Mouse (Mus musculus): Measurements from ENCODE around the gene Pnpo. TPM values are rescaled to one million over a fixed set of nuclear protein-coding genes. Genes with fewer than 3 reads are reported as not detected.
A peak's percentile ranks its signal among the peaks of the same experiment; 100 is the strongest.

Gene Pnpo
- polyA plus RNA-seq (2015; fragmentation: Nextera tagmentation; extraction: Ambion mirVana), result 38.0 TPM in 2 replicates

GRCm38 (mm10) chr11:96943746-96944304, at the start of gene Pnpo:
Pnpo (minus strand) TSS chr11:96943986.
- Histone ChIP-seq H3K4me2 (replicated peaks; ENCODE audit: low read depth, low read length) (peak within 1 kb of the TSS; percentile 78), H3K36me3 (ENCODE audit: insufficient read depth, low read length) (no peaks in the 10 kb centered on the region), H3K9me3 (ENCODE audit: low read length) (no peaks in the 10 kb centered on the region), H3K9ac (replicated peaks; ENCODE audit: low read length) (peak within 1 kb of the TSS; percentile 66), H3K4me1 (ENCODE audit: insufficient read depth, low read length) (peaks cover 9% of the 10 kb centered on the region), H3K4me3 (ENCODE audit: low read length) (peak within 1 kb of the TSS; percentile 57), H3K27me3 (ENCODE audit: insufficient read depth, low read length) (no peaks in the 10 kb centered on the region), H3K27ac (ENCODE audit: low read length) (peak within 1 kb of the TSS; percentile 41; the same call in 1 of the 2 replicates)
- WGBS, result under 1% methylated on average over 29 of the region's 29 CpGs
- peak; percentile 97 for ATAC-seq (ENCODE audit: low FRiP score, low TSS enrichment)

DNA sequence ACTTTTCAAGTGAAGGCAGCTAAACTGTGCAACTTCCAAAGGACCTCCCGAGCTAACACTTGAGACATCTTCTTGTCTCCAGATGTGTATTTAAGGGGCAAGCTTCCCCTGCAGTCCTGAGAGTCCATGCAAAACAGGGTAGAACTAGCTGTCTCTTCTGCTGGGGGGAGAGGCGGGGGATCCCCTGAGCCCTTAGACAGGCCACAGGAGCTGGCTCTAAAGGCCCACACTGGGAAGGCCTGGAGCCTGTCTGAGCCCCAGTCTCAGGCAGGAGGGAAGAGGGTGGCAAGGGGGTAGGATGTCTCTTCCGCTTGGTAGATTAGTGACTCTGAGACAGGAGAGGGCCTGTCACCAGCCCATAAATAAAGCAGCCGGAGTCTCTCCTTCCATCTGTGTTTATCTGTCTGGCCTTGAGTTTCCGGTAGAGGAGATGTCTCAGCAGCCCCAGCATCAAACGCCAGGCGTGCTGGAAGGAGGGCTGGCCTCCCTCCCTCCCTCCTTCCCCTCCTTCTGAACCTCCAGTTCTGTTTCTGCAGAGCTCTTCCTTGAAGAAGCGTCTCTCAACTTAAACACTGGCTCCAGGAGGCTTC, 49.0 kb upstream of the Pnpo start:
- Histone ChIP-seq H3K4me3 (ENCODE audit: low read length) (no peak overlapping the region), H3K36me3 (ENCODE audit: insufficient read depth, low read length) (no peaks in the 10 kb centered on the region), H3K9me3 (ENCODE audit: low read length) (no peaks in the 10 kb centered on the region), H3K27ac (ENCODE audit: low read length) (peak overlapping the region; percentile 70), H3K27me3 (ENCODE audit: insufficient read depth, low read length) (peaks cover 7% of the 10 kb centered on the region; the same call in 1 of the 2 replicates), H3K9ac (replicated peaks; ENCODE audit: low read length) (peak overlapping the region; percentile 32; the same call in 1 of the 2 replicates), H3K4me2 (replicated peaks; ENCODE audit: low read depth, low read length) (0 out of 2 replicates have a peak overlapping the region, but pooled peaks have one; percentile 4), H3K4me1 (ENCODE audit: insufficient read depth, low read length) (peaks cover 47% of the 10 kb centered on the region)
- WGBS, result 19% methylated on average over 8 of the region's 8 CpGs
- ATAC-seq (ENCODE audit: low FRiP score, low TSS enrichment), result peak; percentile 64

DNA sequence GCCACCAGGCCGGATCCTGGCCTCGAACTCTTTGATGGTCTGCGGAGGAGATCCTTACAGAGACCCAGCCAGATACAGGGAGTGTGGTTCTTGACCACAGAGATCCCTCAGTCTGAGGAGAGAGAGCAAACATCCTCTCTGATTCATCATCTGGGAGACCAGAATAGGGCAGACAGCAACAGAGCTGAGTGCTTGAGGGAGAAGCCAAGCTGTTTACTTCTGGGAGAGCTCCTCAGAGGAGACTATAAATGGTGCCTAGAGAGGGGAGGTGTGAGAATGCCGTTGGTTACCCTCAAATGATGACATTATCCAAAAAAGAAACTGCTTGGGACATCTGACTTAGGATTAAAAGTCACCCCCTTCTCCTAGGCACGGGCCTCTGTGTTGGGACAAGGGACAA, 47.7 kb upstream of the Pnpo start:
- Histone ChIP-seq H3K27me3 (ENCODE audit: insufficient read depth, low read length) (peaks cover 8% of the 10 kb centered on the region; the same call in 1 of the 2 replicates), H3K4me3 (ENCODE audit: low read length) (no peak overlapping the region), H3K9me3 (ENCODE audit: low read length) (no peaks in the 10 kb centered on the region), H3K9ac (replicated peaks; ENCODE audit: low read length) (no peak overlapping the region), H3K4me1 (ENCODE audit: insufficient read depth, low read length) (peaks cover 50% of the 10 kb centered on the region), H3K4me2 (replicated peaks; ENCODE audit: low read depth, low read length) (no peak overlapping the region), H3K36me3 (ENCODE audit: insufficient read depth, low read length) (no peaks in the 10 kb centered on the region), H3K27ac (ENCODE audit: low read length) (no peak overlapping the region)
- WGBS, result 73% methylated on average over 5 of the region's 5 CpGs
- no peak for ATAC-seq (ENCODE audit: low FRiP score, low TSS enrichment)

DNA sequence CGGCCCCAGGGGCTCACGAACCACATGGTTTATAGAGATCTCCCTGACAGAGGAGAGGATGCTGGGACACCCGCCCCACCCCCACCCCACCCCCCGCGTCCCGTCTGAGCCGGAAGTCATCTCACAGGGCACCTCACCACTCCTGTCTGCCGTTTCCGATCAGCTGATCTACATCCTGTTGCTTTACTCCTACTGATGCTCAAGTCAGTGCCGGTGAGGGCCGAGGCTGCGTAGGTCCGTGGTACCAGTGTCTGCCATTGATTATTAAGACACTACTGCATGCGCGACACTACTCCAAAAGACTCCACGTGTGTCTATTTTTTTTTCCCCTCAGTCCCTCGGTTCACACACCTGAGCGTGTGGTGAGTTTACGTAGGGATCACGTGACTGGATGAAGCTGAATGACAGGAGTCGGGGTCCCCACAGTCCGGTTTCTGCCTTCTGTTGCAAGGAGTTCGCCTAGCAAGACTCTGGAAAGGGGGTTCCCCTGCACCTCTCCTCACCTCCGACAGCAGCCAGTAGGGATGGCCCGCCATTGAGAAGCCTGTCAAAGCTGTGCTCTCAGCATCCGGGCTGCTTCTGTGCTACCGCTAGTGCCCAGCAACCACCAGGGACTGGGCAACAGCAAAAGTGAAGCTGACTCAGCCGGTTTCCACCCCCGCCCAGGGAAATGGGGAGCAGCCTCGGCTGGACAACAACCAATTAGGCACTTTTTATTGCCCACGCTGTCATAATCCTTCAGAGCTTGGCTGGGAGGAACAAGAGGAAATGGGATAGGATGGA, 44.3 kb upstream of the Pnpo start:
- Histone ChIP-seq H3K9ac (replicated peaks; ENCODE audit: low read length) (no peak overlapping the region; the same call in 1 of the 2 replicates), H3K4me2 (replicated peaks; ENCODE audit: low read depth, low read length) (peak overlapping the region; percentile 55), H3K4me3 (ENCODE audit: low read length) (peak overlapping the region; percentile 23), H3K27ac (ENCODE audit: low read length) (no peak overlapping the region), H3K36me3 (ENCODE audit: insufficient read depth, low read length) (no peaks in the 10 kb centered on the region), H3K27me3 (ENCODE audit: insufficient read depth, low read length) (0 out of 2 replicates have a peak, but pooled peaks cover 5% of the 10 kb centered on the region), H3K4me1 (ENCODE audit: insufficient read depth, low read length) (peaks cover 41% of the 10 kb centered on the region), H3K9me3 (ENCODE audit: low read length) (no peaks in the 10 kb centered on the region)
- ATAC-seq (ENCODE audit: low FRiP score, low TSS enrichment), result peak; percentile 46; the same call in 1 of the 2 replicates
- 5% methylated on average over 31 of the region's 31 CpGs for WGBS

- 12% methylated on average over 3 of the region's 3 CpGs for whole genome bisulfite sequencing
- 0 out of 2 replicates have a peak, but pooled peaks cover 5% of the 10 kb centered on the region for H3K27me3 ChIP-seq (ENCODE audit: insufficient read depth, low read length)
- ATAC-seq (ENCODE audit: low FRiP score, low TSS enrichment), result no peak
- no peaks in the 10 kb centered on the region for H3K9me3 ChIP-seq (ENCODE audit: low read length)
- H3K27ac ChIP-seq (ENCODE audit: low read length), result no peak overlapping the region
- H3K4me3 ChIP-seq (ENCODE audit: low read length), result no peak overlapping the region
- H3K4me1 ChIP-seq (ENCODE audit: insufficient read depth, low read length), result peaks cover 30% of the 10 kb centered on the region
- no peak overlapping the region for H3K9ac ChIP-seq (replicated peaks; ENCODE audit: low read length)
- H3K4me2 ChIP-seq (replicated peaks; ENCODE audit: low read depth, low read length), result no peak overlapping the region
- H3K36me3 ChIP-seq (ENCODE audit: insufficient read depth, low read length), result no peaks in the 10 kb centered on the region
Measured at GRCm38 (mm10) chr11:96986463-96986862, 42.7 kb upstream of the Pnpo start.

GRCm38 (mm10) chr11:96984903-96985302, 41.1 kb upstream of the Pnpo start:
- H3K4me1 ChIP-seq (ENCODE audit: insufficient read depth, low read length), result peaks cover 30% of the 10 kb centered on the region
- H3K4me2 ChIP-seq (replicated peaks; ENCODE audit: low read depth, low read length), result no peak overlapping the region
- H3K27ac ChIP-seq (ENCODE audit: low read length), result no peak overlapping the region
- ATAC-seq (ENCODE audit: low FRiP score, low TSS enrichment), result no peak
- H3K27me3 ChIP-seq (ENCODE audit: insufficient read depth, low read length), result 0 out of 2 replicates have a peak, but pooled peaks cover 5% of the 10 kb centered on the region
- WGBS, result 40% methylated on average over 4 of the region's 4 CpGs
- no peaks in the 10 kb centered on the region for H3K9me3 ChIP-seq (ENCODE audit: low read length)
- no peak overlapping the region for H3K4me3 ChIP-seq (ENCODE audit: low read length)
- no peaks in the 10 kb centered on the region for H3K36me3 ChIP-seq (ENCODE audit: insufficient read depth, low read length)
- H3K9ac ChIP-seq (replicated peaks; ENCODE audit: low read length), result peak overlapping the region; percentile 2; the same call in 1 of the 2 replicates

DNA sequence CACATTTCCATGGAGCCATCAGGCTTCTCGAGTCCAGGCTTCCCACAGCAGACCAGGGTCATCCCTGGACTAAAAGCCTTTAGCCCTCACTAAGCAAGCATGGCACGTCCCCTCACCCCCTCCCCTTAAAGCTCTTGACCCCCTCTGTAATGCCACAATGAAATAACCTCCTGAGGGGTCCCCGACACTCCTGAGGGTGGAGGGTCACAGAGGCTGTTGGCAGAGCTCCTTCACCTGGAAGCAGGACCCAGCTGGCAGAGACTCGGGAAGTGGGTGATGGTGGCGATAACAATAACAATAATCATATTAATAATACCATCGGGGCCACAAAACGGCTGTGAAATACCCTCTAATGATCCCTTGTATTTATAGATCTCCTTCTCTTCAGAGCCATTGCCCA, 39.1 kb upstream of the Pnpo start, which contains the start of gene Sp2:
Gene Sp2 (minus strand): TSS at position 101 of the 400 bp plus-strand sequence.
- Histone ChIP-seq H3K9me3 (ENCODE audit: low read length) (no peaks in the 10 kb centered on the region), H3K4me2 (replicated peaks; ENCODE audit: low read depth, low read length) (no peak within 1 kb of the TSS), H3K4me1 (ENCODE audit: insufficient read depth, low read length) (peaks cover 33% of the 10 kb centered on the region), H3K9ac (replicated peaks; ENCODE audit: low read length) (0 out of 2 replicates have a peak within 1 kb of the TSS, but pooled peaks have one; percentile 7), H3K27me3 (ENCODE audit: insufficient read depth, low read length) (0 out of 2 replicates have a peak, but pooled peaks cover 5% of the 10 kb centered on the region), H3K36me3 (ENCODE audit: insufficient read depth, low read length) (no peaks in the 10 kb centered on the region), H3K27ac (ENCODE audit: low read length) (no peak within 1 kb of the TSS), H3K4me3 (ENCODE audit: low read length) (no peak within 1 kb of the TSS)
- WGBS, result 48% methylated on average over 7 of the region's 7 CpGs
- ATAC-seq (ENCODE audit: low FRiP score, low TSS enrichment), result no peak

- Histone ChIP-seq H3K36me3 (ENCODE audit: insufficient read depth, low read length) (no peaks in the 10 kb centered on the region), H3K4me3 (ENCODE audit: low read length) (no peak overlapping the region), H3K9ac (replicated peaks; ENCODE audit: low read length) (0 out of 2 replicates have a peak overlapping the region, but pooled peaks have one; percentile 7), H3K27ac (ENCODE audit: low read length) (no peak overlapping the region), H3K9me3 (ENCODE audit: low read length) (no peaks in the 10 kb centered on the region), H3K4me1 (ENCODE audit: insufficient read depth, low read length) (peaks cover 28% of the 10 kb centered on the region), H3K4me2 (replicated peaks; ENCODE audit: low read depth, low read length) (no peak overlapping the region), H3K27me3 (ENCODE audit: insufficient read depth, low read length) (0 out of 2 replicates have a peak, but pooled peaks cover 1% of the 10 kb centered on the region)
- ATAC-seq (ENCODE audit: low FRiP score, low TSS enrichment), result no peak
- WGBS, result 2% methylated on average over 7 of the region's 7 CpGs
Measured at GRCm38 (mm10) chr11:96982355-96982754, 38.6 kb upstream of the Pnpo start.

DNA sequence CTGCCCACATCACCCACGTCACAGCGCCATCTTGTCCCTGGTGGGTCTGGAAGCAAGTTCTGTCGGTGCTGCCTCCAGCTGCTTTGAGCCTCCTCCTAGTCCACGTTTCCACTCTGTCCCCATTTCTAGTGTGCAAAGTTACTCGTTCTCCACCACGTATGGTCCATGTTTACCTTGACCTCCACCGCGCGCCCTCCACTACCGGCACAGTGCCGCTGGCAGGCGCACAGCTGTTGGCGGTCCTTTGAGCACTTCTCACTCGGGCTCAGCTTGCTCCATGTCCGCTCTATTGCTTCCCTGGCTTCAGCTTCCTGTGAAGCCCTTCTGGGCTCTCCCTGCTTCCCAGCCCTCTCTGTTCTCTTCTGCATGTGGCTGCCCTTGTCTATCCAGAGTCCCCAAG, 37.7 kb upstream of the Pnpo start:
- no peaks in the 10 kb centered on the region for H3K9me3 ChIP-seq (ENCODE audit: low read length)
- no peaks in the 10 kb centered on the region for H3K36me3 ChIP-seq (ENCODE audit: insufficient read depth, low read length)
- no peak overlapping the region for H3K9ac ChIP-seq (replicated peaks; ENCODE audit: low read length)
- H3K4me1 ChIP-seq (ENCODE audit: insufficient read depth, low read length), result peaks cover 23% of the 10 kb centered on the region
- WGBS, result 66% methylated on average over 15 of the region's 15 CpGs
- no peak overlapping the region for H3K27ac ChIP-seq (ENCODE audit: low read length)
- no peaks in the 10 kb centered on the region for H3K27me3 ChIP-seq (ENCODE audit: insufficient read depth, low read length)
- no peak overlapping the region for H3K4me2 ChIP-seq (replicated peaks; ENCODE audit: low read depth, low read length)
- H3K4me3 ChIP-seq (ENCODE audit: low read length), result no peak overlapping the region
- ATAC-seq (ENCODE audit: low FRiP score, low TSS enrichment), result no peak
